Mouse (Mus musculus): Measurements from ENCODE around the gene Rad50. TPM values are rescaled to one million over a fixed set of nuclear protein-coding genes. Genes with fewer than 3 reads are reported as not detected.

Rad50 gene
- polyA plus RNA-seq, 1 experiment from 2014 or later: 20.7 TPM

DNA sequence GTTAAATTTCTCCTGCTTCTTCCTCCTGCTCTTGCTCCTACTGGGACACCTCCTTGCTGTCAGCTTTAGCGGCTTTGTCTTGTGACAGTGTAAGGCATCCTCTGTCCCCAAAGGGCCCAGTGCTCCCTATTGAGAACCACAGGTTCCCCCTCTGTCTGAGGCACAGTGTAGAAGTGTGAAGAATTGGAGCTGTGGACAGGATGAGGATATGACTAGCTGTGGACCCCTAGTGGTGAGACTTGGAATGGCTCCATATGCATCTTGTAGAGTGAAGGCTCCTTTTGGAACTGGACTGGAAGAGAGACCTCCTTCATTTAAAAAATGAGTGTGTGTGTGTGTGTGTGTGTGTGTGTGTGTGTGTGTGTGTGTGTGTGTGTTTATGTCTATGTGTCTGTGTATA is 79.3 kb downstream of the Rad50 start:
- 4% methylated on average over 1 of the region's 1 CpGs for WGBS
- Histone ChIP-seq H3K4me1 (ENCODE audit: control insufficient read depth, insufficient read depth, low read length) (0 out of 2 replicates have a peak, but pooled peaks cover 2% of the 10 kb centered on the region), H3K27ac (ENCODE audit: low read depth, low read length) (no peak overlapping the region), H3K9ac (ENCODE audit: low read length) (no peak overlapping the region), H3K4me2 (no peak overlapping the region), H3K9me3 (ENCODE audit: control insufficient read depth, low read length) (no peaks in the 10 kb centered on the region), H3K4me3 (ENCODE audit: low read depth, low read length) (no peak overlapping the region), H3K36me3 (ENCODE audit: control insufficient read depth, insufficient read depth, low read length) (no peaks in the 10 kb centered on the region), H3K27me3 (ENCODE audit: control insufficient read depth, insufficient read depth, low read length) (no peaks in the 10 kb centered on the region; the same call in 1 of the 2 replicates)
- DNase-seq (ENCODE audit: low spot score, missing footprints) (peak; percentile 98), ATAC-seq (ENCODE audit: low FRiP score) (peak; percentile 72)

- ATAC-seq (ENCODE audit: low FRiP score) (no peak), DNase-seq (ENCODE audit: low spot score, missing footprints) (no peak)
- H3K4me1 ChIP-seq (ENCODE audit: control insufficient read depth, insufficient read depth, low read length): 0 out of 2 replicates have a peak, but pooled peaks cover 2% of the 10 kb centered on the region
- no peak overlapping the region for H3K4me3 ChIP-seq (ENCODE audit: low read depth, low read length)
- no peaks in the 10 kb centered on the region; the same call in 1 of the 2 replicates for H3K27me3 ChIP-seq (ENCODE audit: control insufficient read depth, insufficient read depth, low read length)
- WGBS: 77% methylated on average over 17 of the region's 17 CpGs
- no peak overlapping the region for H3K9ac ChIP-seq (ENCODE audit: low read length)
- H3K9me3 ChIP-seq (ENCODE audit: control insufficient read depth, low read length): no peaks in the 10 kb centered on the region
- no peak overlapping the region for H3K27ac ChIP-seq (ENCODE audit: low read depth, low read length)
- no peak overlapping the region for H3K4me2 ChIP-seq
- no peaks in the 10 kb centered on the region for H3K36me3 ChIP-seq (ENCODE audit: control insufficient read depth, insufficient read depth, low read length)
Observed at GRCm38 (mm10) chr11:53626802-53627373, 80.2 kb downstream of the Rad50 start.

DNA sequence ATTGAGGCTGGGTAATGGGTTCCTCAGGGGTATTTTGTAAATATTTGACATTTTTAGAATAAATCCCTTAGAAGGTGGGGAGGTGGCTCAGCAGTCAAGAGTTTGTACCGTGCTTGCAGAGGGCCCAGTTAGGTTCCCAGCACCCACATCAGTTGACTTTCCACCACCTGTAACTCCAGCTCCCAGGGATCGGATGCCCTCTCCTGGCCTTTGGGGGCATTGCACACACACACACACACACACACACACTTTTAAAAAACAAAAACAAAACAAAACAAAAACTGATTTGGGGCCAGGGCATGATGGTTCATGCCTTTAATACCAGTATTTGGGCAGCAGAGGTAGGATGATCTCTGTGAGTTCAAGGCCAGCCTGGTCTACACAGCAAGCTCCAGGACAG is 83.0 kb downstream of the Rad50 start:
- no peaks in the 10 kb centered on the region; the same call in 1 of the 2 replicates for H3K27me3 ChIP-seq (ENCODE audit: control insufficient read depth, insufficient read depth, low read length)
- DNase-seq (ENCODE audit: low spot score, missing footprints): no peak
- H3K27ac ChIP-seq (ENCODE audit: low read depth, low read length): no peak overlapping the region
- no peak overlapping the region for H3K9ac ChIP-seq (ENCODE audit: low read length)
- no peak overlapping the region for H3K4me2 ChIP-seq
- H3K36me3 ChIP-seq (ENCODE audit: control insufficient read depth, insufficient read depth, low read length): no peaks in the 10 kb centered on the region
- 89% methylated on average over 2 of the region's 2 CpGs for WGBS
- H3K4me3 ChIP-seq (ENCODE audit: low read depth, low read length): no peak overlapping the region
- ATAC-seq (ENCODE audit: low FRiP score): no peak
- H3K9me3 ChIP-seq (ENCODE audit: control insufficient read depth, low read length): no peaks in the 10 kb centered on the region
- H3K4me1 ChIP-seq (ENCODE audit: control insufficient read depth, insufficient read depth, low read length): 0 out of 2 replicates have a peak, but pooled peaks cover 2% of the 10 kb centered on the region

GRCm38 (mm10) chr11:53623573-53623972 is 83.5 kb downstream of the Rad50 start:
- Histone ChIP-seq H3K4me1 (ENCODE audit: control insufficient read depth, insufficient read depth, low read length) (0 out of 2 replicates have a peak, but pooled peaks cover 2% of the 10 kb centered on the region), H3K27me3 (ENCODE audit: control insufficient read depth, insufficient read depth, low read length) (no peaks in the 10 kb centered on the region; the same call in 1 of the 2 replicates), H3K36me3 (ENCODE audit: control insufficient read depth, insufficient read depth, low read length) (no peaks in the 10 kb centered on the region), H3K9ac (ENCODE audit: low read length) (no peak overlapping the region), H3K4me2 (no peak overlapping the region), H3K9me3 (ENCODE audit: control insufficient read depth, low read length) (no peaks in the 10 kb centered on the region), H3K27ac (ENCODE audit: low read depth, low read length) (no peak overlapping the region), H3K4me3 (ENCODE audit: low read depth, low read length) (no peak overlapping the region)
- 98% methylated on average over 9 of the region's 9 CpGs for WGBS
- ATAC-seq (ENCODE audit: low FRiP score): no peak
- no peak for DNase-seq (ENCODE audit: low spot score, missing footprints)

DNA sequence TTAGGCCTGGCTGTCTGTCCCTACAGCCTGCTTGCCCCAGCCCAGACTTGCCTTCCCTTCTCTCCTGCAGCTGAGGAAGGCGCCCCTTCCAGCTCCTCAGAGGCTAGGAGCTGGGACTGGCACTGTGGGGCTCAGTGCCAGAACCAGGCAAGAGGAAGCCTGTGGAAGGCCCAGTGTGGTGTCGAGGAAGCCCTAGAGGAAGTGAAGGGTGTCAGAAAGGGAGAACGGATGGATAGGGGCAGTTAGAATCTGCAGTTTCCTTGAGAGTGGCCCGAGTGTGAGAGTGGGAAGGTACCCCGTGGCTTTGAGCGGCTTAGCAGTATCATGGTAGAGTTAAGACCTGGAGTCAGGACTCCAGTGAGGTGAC is 84.7 kb downstream of the Rad50 start:
- Histone ChIP-seq H3K4me3 (ENCODE audit: low read depth, low read length) (no peak overlapping the region), H3K36me3 (ENCODE audit: control insufficient read depth, insufficient read depth, low read length) (no peaks in the 10 kb centered on the region), H3K9ac (ENCODE audit: low read length) (no peak overlapping the region), H3K27me3 (ENCODE audit: control insufficient read depth, insufficient read depth, low read length) (no peaks in the 10 kb centered on the region; the same call in 1 of the 2 replicates), H3K4me1 (ENCODE audit: control insufficient read depth, insufficient read depth, low read length) (0 out of 2 replicates have a peak, but pooled peaks cover 2% of the 10 kb centered on the region), H3K4me2 (no peak overlapping the region), H3K27ac (ENCODE audit: low read depth, low read length) (no peak overlapping the region), H3K9me3 (ENCODE audit: control insufficient read depth, low read length) (no peaks in the 10 kb centered on the region)
- 73% methylated on average over 6 of the region's 6 CpGs for WGBS
- ATAC-seq (ENCODE audit: low FRiP score) (no peak), DNase-seq (ENCODE audit: low spot score, missing footprints) (no peak)

- WGBS: 88% methylated on average over 11 of the region's 11 CpGs
- Histone ChIP-seq H3K27ac (ENCODE audit: low read depth, low read length) (no peak overlapping the region), H3K9me3 (ENCODE audit: control insufficient read depth, low read length) (no peaks in the 10 kb centered on the region), H3K4me3 (ENCODE audit: low read depth, low read length) (no peak overlapping the region), H3K36me3 (ENCODE audit: control insufficient read depth, insufficient read depth, low read length) (no peaks in the 10 kb centered on the region), H3K9ac (ENCODE audit: low read length) (no peak overlapping the region), H3K4me2 (no peak overlapping the region), H3K27me3 (ENCODE audit: control insufficient read depth, insufficient read depth, low read length) (no peaks in the 10 kb centered on the region), H3K4me1 (ENCODE audit: control insufficient read depth, insufficient read depth, low read length) (no peaks in the 10 kb centered on the region)
- DNase-seq (ENCODE audit: low spot score, missing footprints): no peak
- ATAC-seq (ENCODE audit: low FRiP score): no peak
Observed at GRCm38 (mm10) chr11:53621582-53622439, 85.3 kb downstream of the Rad50 start.

GRCm38 (mm10) chr11:53620094-53620493 is 87.0 kb downstream of the Rad50 start:
- Histone ChIP-seq H3K4me2 (no peak overlapping the region), H3K4me3 (ENCODE audit: low read depth, low read length) (no peak overlapping the region), H3K9me3 (ENCODE audit: control insufficient read depth, low read length) (no peaks in the 10 kb centered on the region), H3K27me3 (ENCODE audit: control insufficient read depth, insufficient read depth, low read length) (no peaks in the 10 kb centered on the region), H3K36me3 (ENCODE audit: control insufficient read depth, insufficient read depth, low read length) (no peaks in the 10 kb centered on the region), H3K9ac (ENCODE audit: low read length) (no peak overlapping the region), H3K27ac (ENCODE audit: low read depth, low read length) (no peak overlapping the region), H3K4me1 (ENCODE audit: control insufficient read depth, insufficient read depth, low read length) (no peaks in the 10 kb centered on the region)
- DNase-seq (ENCODE audit: low spot score, missing footprints) (peak; percentile 39), ATAC-seq (ENCODE audit: low FRiP score) (no peak)
- 84% methylated on average over 4 of the region's 4 CpGs for WGBS

GRCm38 (mm10) chr11:53619428-53619827 is 87.7 kb downstream of the Rad50 start:
- Histone ChIP-seq H3K4me1 (ENCODE audit: control insufficient read depth, insufficient read depth, low read length) (no peaks in the 10 kb centered on the region), H3K4me2 (no peak overlapping the region), H3K4me3 (ENCODE audit: low read depth, low read length) (no peak overlapping the region), H3K36me3 (ENCODE audit: control insufficient read depth, insufficient read depth, low read length) (no peaks in the 10 kb centered on the region), H3K9me3 (ENCODE audit: control insufficient read depth, low read length) (no peaks in the 10 kb centered on the region), H3K27me3 (ENCODE audit: control insufficient read depth, insufficient read depth, low read length) (no peaks in the 10 kb centered on the region), H3K27ac (ENCODE audit: low read depth, low read length) (no peak overlapping the region), H3K9ac (ENCODE audit: low read length) (no peak overlapping the region)
- 71% methylated on average over 6 of the region's 6 CpGs for WGBS
- no peak for ATAC-seq (ENCODE audit: low FRiP score)
- DNase-seq (ENCODE audit: low spot score, missing footprints): no peak

GRCm38 (mm10) chr11:53618619-53619198 is 88.4 kb downstream of the Rad50 start, which contains the start of gene Il4:
Il4 (minus strand) TSS chr11:53618669.
- no peak for DNase-seq (ENCODE audit: low spot score, missing footprints)
- H3K27me3 ChIP-seq (ENCODE audit: control insufficient read depth, insufficient read depth, low read length): no peaks in the 10 kb centered on the region
- WGBS: 89% methylated on average over 7 of the region's 7 CpGs
- H3K4me1 ChIP-seq (ENCODE audit: control insufficient read depth, insufficient read depth, low read length): no peaks in the 10 kb centered on the region
- H3K9me3 ChIP-seq (ENCODE audit: control insufficient read depth, low read length): no peaks in the 10 kb centered on the region
- no peak for ATAC-seq (ENCODE audit: low FRiP score)
- H3K4me3 ChIP-seq (ENCODE audit: low read depth, low read length): no peak within 1 kb of the TSS
- H3K36me3 ChIP-seq (ENCODE audit: control insufficient read depth, insufficient read depth, low read length): no peaks in the 10 kb centered on the region
- no peak within 1 kb of the TSS for H3K9ac ChIP-seq (ENCODE audit: low read length)
- no peak within 1 kb of the TSS for H3K4me2 ChIP-seq
- no peak within 1 kb of the TSS for H3K27ac ChIP-seq (ENCODE audit: low read depth, low read length)

All from midbrain, embryonic 11.5 days (tissue).